Mouse (Mus musculus) ES-Bruce4 (cell line): ENCODE measurements at regions not wholly inside any gene's neighbourhood (a gene's known extent, or its start where the extent isn't known, plus 50 kb on each side); places are given as distances from the start of the nearest gene placed in this dataset.

ENCODE experiments used
- CTCF ChIP-seq: IDR thresholded peaks from one replicate; pipeline ENCODE4 v1.8.1; 2011; ENCODE audit warnings: low read depth, low read length
- EP300 ChIP-seq: IDR thresholded peaks from 2 replicates; pipeline ENCODE4 v1.6.1; 2011; ENCODE audit warnings: low read depth, low read length; ENCODE audit not compliant: insufficient read depth

GRCm38 (mm10) chr2:147748006-147748405, 298.8 kb downstream of the Foxa2 start:
- TF ChIP-seq EP300: no peak
- no peak for TF ChIP-seq CTCF
